Mouse (Mus musculus): ENCODE measurements around the gene 4930544D05Rik. TPM values are rescaled to one million over a fixed set of nuclear protein-coding genes. Genes with fewer than 3 reads are reported as not detected.

Gene 4930544D05Rik
- polyA plus RNA-seq, 1 experiment: not detected

- H3K4me3 ChIP-seq (ENCODE audit: low read depth, low read length): no peak overlapping the region
- no peaks in the 10 kb centered on the region for H3K27me3 ChIP-seq (ENCODE audit: control insufficient read depth, insufficient read depth, low read length)
- peaks cover 56% of the 10 kb centered on the region for H3K36me3 ChIP-seq (ENCODE audit: control insufficient read depth, insufficient read depth, low read length)
- H3K27ac ChIP-seq (ENCODE audit: insufficient read depth, low read depth, low read length): no peak overlapping the region
- peaks cover 10% of the 10 kb centered on the region for H3K4me1 ChIP-seq (ENCODE audit: control insufficient read depth, insufficient read depth, insufficient read length, low read length)
- no peak for TF ChIP-seq POLR2A (IDR thresholded peaks at IDR 0.05; ENCODE audit: low read depth, low read length)
- TF ChIP-seq CTCF (IDR thresholded peaks at IDR 0.05; ENCODE audit: extremely low read depth, insufficient read length, insufficient replicate concordance, low read depth, low read length): no peak
- WGBS: 83% methylated on average over 7 of the region's 7 CpGs
These were observed 3.1 kb upstream of the 4930544D05Rik start for GRCm38 (mm10) chr11:70612505-70612904.

GRCm38 (mm10) chr11:70615074-70615473 is 574 bp upstream of the 4930544D05Rik start:
- Histone ChIP-seq H3K27me3 (ENCODE audit: control insufficient read depth, insufficient read depth, low read length) (no peaks in the 10 kb centered on the region), H3K27ac (ENCODE audit: insufficient read depth, low read depth, low read length) (0 out of 2 replicates have a peak overlapping the region, but pooled peaks have one; percentile 17), H3K4me3 (ENCODE audit: low read depth, low read length) (peak overlapping the region; percentile 66), H3K4me1 (ENCODE audit: control insufficient read depth, insufficient read depth, insufficient read length, low read length) (peaks cover 10% of the 10 kb centered on the region), H3K36me3 (ENCODE audit: control insufficient read depth, insufficient read depth, low read length) (peaks cover 31% of the 10 kb centered on the region)
- TF ChIP-seq CTCF (IDR thresholded peaks at IDR 0.05; ENCODE audit: extremely low read depth, insufficient read length, insufficient replicate concordance, low read depth, low read length) (no peak), POLR2A (IDR thresholded peaks at IDR 0.05; ENCODE audit: low read depth, low read length) (peak; percentile 17; the same call in 1 of the 2 replicates)
- WGBS: 1% methylated on average over 17 of the region's 17 CpGs

GRCm38 (mm10) chr11:70619101-70619500 is 3.5 kb downstream of the 4930544D05Rik start, which contains the start of gene Chrne:
Chrne (minus strand) TSS chr11:70619216.
- 83% methylated on average over 1 of the region's 1 CpGs for WGBS
- no peaks in the 10 kb centered on the region for H3K36me3 ChIP-seq (ENCODE audit: control insufficient read depth, insufficient read depth, low read length)
- no peak within 1 kb of the TSS for H3K4me3 ChIP-seq (ENCODE audit: low read depth, low read length)
- no peak within 1 kb of the TSS for H3K27ac ChIP-seq (ENCODE audit: insufficient read depth, low read depth, low read length)
- TF ChIP-seq POLR2A (IDR thresholded peaks at IDR 0.05; ENCODE audit: low read depth, low read length): no peak
- TF ChIP-seq CTCF (IDR thresholded peaks at IDR 0.05; ENCODE audit: extremely low read depth, insufficient read length, insufficient replicate concordance, low read depth, low read length): no peak
- H3K4me1 ChIP-seq (ENCODE audit: control insufficient read depth, insufficient read depth, insufficient read length, low read length): peaks cover 26% of the 10 kb centered on the region
- H3K27me3 ChIP-seq (ENCODE audit: control insufficient read depth, insufficient read depth, low read length): no peaks in the 10 kb centered on the region

DNA sequence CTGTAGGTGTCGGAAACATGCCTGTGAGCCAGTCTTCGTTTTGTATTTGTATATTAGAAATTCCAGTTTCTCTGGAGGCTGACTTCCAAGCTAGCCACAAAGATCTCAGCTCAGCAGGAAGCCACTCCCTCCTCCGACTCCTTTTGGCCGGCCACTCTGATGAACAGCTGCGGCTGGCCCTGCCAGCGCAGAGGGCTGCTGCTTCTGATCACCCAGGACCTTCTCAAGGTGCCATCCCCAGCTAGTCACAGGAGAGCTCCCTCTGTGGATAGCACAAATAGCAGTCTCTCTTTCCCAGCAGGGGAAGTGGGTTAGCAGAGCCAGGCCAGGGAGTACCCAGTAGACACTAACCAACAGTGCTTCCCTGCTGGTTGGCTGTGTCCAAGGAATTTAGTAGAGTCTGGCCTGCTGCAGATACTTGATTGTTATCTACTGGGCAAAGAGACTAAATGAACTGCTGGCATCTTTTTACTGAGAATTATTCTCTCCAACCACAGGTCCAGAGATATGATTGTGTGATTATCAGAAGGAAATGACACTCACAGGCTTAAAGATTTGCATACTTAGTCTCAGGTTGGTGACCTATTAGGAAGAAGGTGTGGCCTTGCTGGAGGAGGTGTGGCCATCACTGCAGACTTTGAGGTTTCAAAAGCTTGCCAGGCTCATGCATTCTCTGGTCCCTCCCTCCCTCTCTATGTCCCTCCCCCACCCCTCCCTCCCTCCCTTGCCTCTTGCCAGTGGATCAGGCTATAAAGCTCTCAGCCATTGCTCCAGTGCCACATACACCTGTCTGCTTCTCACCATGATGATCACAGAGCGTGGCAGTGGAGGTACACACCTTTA is 6.5 kb downstream of the 4930544D05Rik start:
- 19% methylated on average over 7 of the region's 7 CpGs for WGBS
- Histone ChIP-seq H3K4me1 (ENCODE audit: control insufficient read depth, insufficient read depth, insufficient read length, low read length) (peaks cover 26% of the 10 kb centered on the region), H3K4me3 (ENCODE audit: low read depth, low read length) (no peak overlapping the region), H3K36me3 (ENCODE audit: control insufficient read depth, insufficient read depth, low read length) (no peaks in the 10 kb centered on the region), H3K27me3 (ENCODE audit: control insufficient read depth, insufficient read depth, low read length) (no peaks in the 10 kb centered on the region), H3K27ac (ENCODE audit: insufficient read depth, low read depth, low read length) (peak overlapping the region; percentile 92)
- no peak for TF ChIP-seq CTCF (IDR thresholded peaks at IDR 0.05; ENCODE audit: extremely low read depth, insufficient read length, insufficient replicate concordance, low read depth, low read length)
- TF ChIP-seq POLR2A (IDR thresholded peaks at IDR 0.05; ENCODE audit: low read depth, low read length): no peak

DNA sequence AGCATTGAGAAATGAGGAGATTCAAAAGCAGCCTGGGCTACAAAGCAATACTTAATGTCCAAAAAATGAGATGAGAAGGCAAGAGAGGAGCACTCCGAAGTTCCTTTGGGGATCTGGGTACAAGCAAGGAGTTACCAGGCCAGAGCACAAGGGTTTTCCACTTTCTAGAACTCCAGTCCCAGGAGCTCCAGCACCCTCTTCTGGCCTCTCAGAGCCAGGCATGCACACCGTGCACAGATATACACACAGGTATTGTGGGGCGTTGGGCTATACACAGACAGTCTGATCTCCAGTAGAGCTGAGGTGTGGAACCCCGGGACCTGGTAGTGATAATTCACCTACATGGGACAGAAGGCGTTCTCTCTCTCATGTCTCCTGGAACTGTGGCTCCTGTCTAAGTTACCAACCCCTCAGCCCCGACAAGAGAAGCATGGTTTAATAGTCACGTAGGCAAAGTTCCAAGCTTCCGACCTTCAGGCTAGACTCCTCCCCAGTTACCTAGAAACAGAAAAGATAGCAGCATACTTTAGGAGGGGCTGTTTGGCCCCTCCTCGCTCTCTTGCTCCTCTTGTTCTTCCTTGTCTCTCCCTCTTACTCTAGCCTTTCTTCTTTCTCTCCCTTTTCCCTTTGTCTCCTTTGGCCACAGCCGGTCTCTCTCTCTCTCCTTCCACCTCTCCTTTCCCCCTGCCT is 7.5 kb downstream of the 4930544D05Rik start:
- Histone ChIP-seq H3K27me3 (ENCODE audit: control insufficient read depth, insufficient read depth, low read length) (no peaks in the 10 kb centered on the region), H3K36me3 (ENCODE audit: control insufficient read depth, insufficient read depth, low read length) (no peaks in the 10 kb centered on the region), H3K27ac (ENCODE audit: insufficient read depth, low read depth, low read length) (no peak overlapping the region), H3K4me3 (ENCODE audit: low read depth, low read length) (no peak overlapping the region), H3K4me1 (ENCODE audit: control insufficient read depth, insufficient read depth, insufficient read length, low read length) (peaks cover 27% of the 10 kb centered on the region)
- 44% methylated on average over 10 of the region's 10 CpGs for WGBS
- TF ChIP-seq CTCF (IDR thresholded peaks at IDR 0.05; ENCODE audit: extremely low read depth, insufficient read length, insufficient replicate concordance, low read depth, low read length) (peak; percentile 51; the same call in 1 of the 2 replicates), POLR2A (IDR thresholded peaks at IDR 0.05; ENCODE audit: low read depth, low read length) (no peak)

DNA sequence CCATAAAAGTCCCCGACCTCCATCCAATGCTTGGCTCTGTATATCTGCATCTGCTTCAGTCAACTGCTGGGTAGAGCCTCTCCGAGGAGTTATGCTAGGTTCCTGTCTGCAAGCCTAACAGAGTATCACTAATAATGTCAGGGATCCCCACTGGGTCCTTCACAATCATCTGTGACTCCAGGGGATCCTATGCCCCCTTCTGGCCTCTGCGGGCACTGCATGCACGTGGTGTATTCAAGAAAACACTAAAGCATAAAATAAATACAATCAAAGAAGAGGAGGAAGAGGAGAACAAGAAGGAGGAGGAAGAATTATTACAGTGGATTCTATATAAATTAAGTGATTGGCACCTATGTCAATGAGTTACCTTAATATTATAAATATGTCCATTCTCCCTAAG is 9.8 kb downstream of the 4930544D05Rik start:
- WGBS: 44% methylated on average over 4 of the region's 4 CpGs
- Histone ChIP-seq H3K4me3 (ENCODE audit: low read depth, low read length) (no peak overlapping the region), H3K4me1 (ENCODE audit: control insufficient read depth, insufficient read depth, insufficient read length, low read length) (peaks cover 29% of the 10 kb centered on the region), H3K36me3 (ENCODE audit: control insufficient read depth, insufficient read depth, low read length) (no peaks in the 10 kb centered on the region), H3K27me3 (ENCODE audit: control insufficient read depth, insufficient read depth, low read length) (no peaks in the 10 kb centered on the region), H3K27ac (ENCODE audit: insufficient read depth, low read depth, low read length) (no peak overlapping the region)
- no peak for TF ChIP-seq POLR2A (IDR thresholded peaks at IDR 0.05; ENCODE audit: low read depth, low read length)
- TF ChIP-seq CTCF (IDR thresholded peaks at IDR 0.05; ENCODE audit: extremely low read depth, insufficient read length, insufficient replicate concordance, low read depth, low read length): peak; percentile 70; the same call in 1 of the 2 replicates

DNA sequence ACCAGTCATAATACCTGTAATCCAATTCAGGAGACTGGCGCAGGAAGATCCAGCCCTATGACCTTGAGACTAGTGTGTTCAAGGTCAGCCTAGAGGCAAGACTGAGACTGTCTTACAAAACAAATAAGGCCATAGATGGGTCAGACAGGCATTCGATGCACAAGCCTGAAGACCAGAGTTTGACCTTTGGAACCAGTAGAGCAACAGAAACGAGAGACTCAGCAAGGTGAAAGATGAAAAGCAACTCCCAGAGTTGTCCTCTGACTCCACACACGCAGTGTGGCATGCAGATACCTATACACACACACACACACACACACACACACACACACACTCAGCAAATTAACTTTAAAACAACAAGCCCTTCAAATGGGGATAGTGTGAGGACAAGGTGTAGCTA is 11.2 kb downstream of the 4930544D05Rik start:
- H3K27ac ChIP-seq (ENCODE audit: insufficient read depth, low read depth, low read length): peak overlapping the region; percentile 81
- H3K4me3 ChIP-seq (ENCODE audit: low read depth, low read length): no peak overlapping the region
- 39% methylated on average over 4 of the region's 4 CpGs for WGBS
- H3K27me3 ChIP-seq (ENCODE audit: control insufficient read depth, insufficient read depth, low read length): no peaks in the 10 kb centered on the region
- H3K36me3 ChIP-seq (ENCODE audit: control insufficient read depth, insufficient read depth, low read length): no peaks in the 10 kb centered on the region
- TF ChIP-seq POLR2A (IDR thresholded peaks at IDR 0.05; ENCODE audit: low read depth, low read length): no peak
- H3K4me1 ChIP-seq (ENCODE audit: control insufficient read depth, insufficient read depth, insufficient read length, low read length): peaks cover 25% of the 10 kb centered on the region
